Mouse (Mus musculus): Measurements from ENCODE around the gene Tspan9. TPM values are rescaled to one million over a fixed set of nuclear protein-coding genes. Genes with fewer than 3 reads are reported as not detected.

The Tspan9 gene
- total RNA-seq, 2 experiments from 2014 or later, result 43.7 to 57.9 TPM

- DNase-seq (ENCODE audit: low spot score in 2 of 2), result no peak
Measured at GRCm38 (mm10) chr6:128107698-128108097, 35.7 kb downstream of the Tspan9 start.

DNA sequence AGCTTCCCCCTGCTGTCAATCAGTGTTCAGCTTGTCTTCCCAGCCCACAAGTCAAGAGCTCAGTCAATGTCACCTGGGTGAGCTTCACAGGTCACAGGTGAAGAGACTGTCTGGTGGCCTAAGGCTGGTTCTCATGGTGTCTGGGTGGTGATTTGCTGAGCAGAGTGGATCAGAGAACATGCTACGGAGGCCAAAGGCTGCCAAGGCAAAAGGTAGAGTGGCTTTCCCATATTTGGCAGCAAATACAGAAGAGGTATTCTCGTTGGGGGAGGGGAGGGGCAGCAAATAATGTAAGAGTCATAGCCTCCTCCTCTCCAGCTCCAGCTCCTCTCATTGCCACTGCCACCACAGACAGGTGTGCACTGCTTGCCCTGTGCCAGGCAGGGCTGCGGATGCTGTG lies 37.2 kb downstream of the Tspan9 start:
- no peak for DNase-seq (ENCODE audit: low spot score in 2 of 2)

DNA sequence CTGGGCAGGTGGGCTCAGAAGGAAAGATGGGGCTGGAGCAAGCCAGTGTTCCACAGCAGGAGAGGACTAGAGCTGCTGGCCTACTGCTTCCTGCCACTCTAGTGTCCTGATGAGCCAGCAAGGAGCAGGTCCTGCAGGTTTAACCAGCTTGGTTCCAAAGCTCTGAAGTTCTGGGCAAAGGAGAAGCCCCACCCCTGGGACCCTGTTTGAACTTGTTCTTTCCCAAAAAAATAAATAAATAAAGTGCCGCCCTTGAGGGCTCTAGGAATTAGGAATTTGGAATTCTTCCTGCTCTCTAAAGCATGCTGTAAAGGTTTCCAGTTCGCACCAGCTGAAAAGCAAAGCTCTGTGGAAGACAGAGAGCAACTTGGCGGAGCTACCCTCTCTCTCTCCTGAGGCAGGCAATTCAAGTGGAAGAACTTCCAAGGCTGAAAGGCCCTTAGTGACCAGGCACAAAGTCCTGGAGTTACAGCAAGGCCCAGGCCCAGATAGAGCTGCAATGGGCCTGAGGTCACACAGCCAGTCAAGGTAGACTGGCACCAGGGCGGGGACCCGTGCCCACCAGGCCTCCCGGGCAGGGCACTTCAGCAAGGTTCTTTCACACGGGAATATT lies 38.6 kb downstream of the Tspan9 start:
- no peak for DNase-seq (ENCODE audit: low spot score in 2 of 2)

DNA sequence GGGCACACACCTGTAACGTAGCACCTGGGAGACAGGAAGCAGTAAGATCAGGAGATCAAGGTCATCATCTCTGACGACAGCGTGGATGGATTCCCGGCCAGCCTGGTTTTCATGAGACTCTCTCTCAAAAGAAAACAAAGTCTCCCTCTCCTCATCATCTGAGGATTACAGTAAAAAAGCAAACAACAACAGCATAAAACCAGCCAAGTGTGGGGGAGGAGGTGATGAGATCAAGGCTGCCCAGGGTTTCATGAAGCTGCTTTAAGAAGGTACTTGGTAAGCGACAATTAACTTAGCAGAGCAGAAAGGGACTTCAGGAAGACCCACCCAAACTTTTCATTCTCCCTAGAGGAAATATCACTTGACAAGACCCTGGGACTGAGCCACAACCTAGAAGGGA lies 39.5 kb downstream of the Tspan9 start:
- DNase-seq (ENCODE audit: low spot score in 2 of 2), result no peak

DNA sequence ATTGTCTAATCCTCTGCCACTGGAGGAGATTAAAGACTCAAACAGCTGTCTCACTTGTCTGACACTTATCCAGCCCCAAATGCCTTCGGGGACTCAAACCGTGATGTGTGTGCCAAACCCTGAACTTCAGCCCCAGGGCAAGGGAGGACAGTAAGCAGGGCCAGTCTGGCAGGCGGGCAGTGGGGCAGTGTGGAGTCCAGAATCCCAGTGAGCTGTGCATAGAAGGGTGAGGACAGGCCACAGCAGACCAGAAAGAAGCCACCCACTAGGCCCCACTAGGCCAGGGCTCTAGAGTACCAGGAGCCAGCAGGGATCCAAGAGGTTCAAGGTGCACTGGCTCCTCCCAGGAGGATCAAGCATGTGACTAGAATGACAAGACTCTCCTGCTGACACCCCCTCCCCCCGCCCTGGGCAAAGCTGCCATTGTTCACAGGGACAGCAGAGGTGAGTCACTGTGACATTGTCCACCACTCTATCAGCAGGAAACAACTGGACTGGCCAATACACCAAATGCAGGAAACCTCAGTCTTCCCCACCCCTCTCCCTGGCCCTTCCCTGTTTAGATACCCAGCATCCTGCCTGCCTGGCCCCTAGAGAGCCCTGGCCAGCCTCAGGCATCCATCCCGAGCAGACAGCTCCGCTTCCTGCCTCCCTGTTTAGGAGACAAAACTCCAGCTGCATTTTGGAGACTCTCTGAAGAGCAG lies 40.9 kb downstream of the Tspan9 start:
- peak in 1 of 2 experiments; percentile 43 for DNase-seq (ENCODE audit: low spot score in 2 of 2)

GRCm38 (mm10) chr6:128099871-128100270 lies 43.5 kb downstream of the Tspan9 start:
- DNase-seq (ENCODE audit: low spot score in 2 of 2), result no peak

GRCm38 (mm10) chr6:128099190-128099589 lies 44.2 kb downstream of the Tspan9 start:
- no peak for DNase-seq (ENCODE audit: low spot score in 2 of 2)

DNA sequence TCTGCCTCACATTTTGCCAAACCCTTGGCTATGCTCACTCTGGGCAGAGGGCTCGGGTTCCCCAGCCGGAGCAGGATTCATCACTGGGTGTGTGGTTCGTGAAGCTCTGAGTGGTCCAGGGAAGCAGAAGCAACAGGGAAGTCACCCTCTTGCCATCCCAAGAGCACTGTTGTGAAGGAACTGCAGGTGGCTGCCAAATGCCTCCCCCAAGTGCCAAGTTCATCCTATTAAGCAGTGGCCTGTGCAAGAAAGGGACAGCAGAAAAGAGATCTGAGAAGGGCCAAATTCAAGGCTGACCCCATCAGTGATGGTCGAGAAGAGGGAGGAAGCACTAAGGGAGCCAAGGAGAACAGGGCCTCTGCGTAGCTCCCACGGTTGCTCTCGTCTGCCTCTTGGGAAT lies 46.9 kb downstream of the Tspan9 start:
- no peak for DNase-seq (ENCODE audit: low spot score in 2 of 2)

DNA sequence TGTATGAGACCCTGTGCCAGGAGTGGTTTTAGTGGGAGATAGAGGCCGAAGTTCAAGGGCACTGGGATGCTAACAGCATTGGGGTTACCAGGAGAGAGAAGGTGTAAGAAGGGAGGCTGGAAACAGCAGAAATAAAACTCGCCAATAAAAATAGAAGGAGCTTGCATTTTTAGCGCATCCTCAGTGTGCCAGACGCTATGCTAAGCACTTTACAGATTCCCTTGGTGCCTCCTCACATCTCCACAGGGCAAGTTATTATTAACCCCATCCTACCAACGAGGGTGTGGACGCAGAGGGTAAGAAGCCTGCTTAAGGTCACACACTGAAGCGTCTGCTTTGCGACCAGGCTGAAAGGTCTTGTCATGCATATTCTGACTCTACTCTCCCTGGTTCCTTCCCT lies 47.5 kb downstream of the Tspan9 start:
- no peak for DNase-seq (ENCODE audit: low spot score in 2 of 2)

DNA sequence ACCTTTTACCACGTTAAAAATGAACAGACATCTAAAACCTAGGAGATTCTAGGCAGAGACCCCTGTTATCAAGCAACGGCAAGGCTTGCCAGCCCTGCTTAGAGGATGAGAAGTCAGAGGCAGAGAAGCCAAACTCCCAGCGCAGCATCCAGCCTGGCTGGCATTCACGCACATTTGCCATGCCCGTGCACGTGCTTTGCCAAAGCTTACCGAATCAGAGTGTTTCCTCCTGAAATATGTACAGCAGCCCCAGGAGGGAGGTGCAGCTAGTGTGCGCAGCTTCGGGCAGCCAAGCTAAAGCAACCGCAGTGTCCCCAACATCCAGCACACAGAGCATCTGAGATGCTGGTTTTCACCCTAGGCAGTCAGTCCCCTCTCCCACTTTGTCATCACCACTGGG lies 48.3 kb downstream of the Tspan9 start:
- DNase-seq (ENCODE audit: low spot score in 2 of 2), result no peak

- no peak for DNase-seq (ENCODE audit: low spot score in 2 of 2)
Measured at GRCm38 (mm10) chr6:128093856-128094628, 49.4 kb downstream of the Tspan9 start.

- no peak for DNase-seq (ENCODE audit: low spot score in 2 of 2)
Measured at GRCm38 (mm10) chr6:128092621-128093020, 50.8 kb downstream of the Tspan9 start.

GRCm38 (mm10) chr6:128091833-128092166 lies 51.6 kb downstream of the Tspan9 start:
- no peak for DNase-seq (ENCODE audit: low spot score in 2 of 2)

DNA sequence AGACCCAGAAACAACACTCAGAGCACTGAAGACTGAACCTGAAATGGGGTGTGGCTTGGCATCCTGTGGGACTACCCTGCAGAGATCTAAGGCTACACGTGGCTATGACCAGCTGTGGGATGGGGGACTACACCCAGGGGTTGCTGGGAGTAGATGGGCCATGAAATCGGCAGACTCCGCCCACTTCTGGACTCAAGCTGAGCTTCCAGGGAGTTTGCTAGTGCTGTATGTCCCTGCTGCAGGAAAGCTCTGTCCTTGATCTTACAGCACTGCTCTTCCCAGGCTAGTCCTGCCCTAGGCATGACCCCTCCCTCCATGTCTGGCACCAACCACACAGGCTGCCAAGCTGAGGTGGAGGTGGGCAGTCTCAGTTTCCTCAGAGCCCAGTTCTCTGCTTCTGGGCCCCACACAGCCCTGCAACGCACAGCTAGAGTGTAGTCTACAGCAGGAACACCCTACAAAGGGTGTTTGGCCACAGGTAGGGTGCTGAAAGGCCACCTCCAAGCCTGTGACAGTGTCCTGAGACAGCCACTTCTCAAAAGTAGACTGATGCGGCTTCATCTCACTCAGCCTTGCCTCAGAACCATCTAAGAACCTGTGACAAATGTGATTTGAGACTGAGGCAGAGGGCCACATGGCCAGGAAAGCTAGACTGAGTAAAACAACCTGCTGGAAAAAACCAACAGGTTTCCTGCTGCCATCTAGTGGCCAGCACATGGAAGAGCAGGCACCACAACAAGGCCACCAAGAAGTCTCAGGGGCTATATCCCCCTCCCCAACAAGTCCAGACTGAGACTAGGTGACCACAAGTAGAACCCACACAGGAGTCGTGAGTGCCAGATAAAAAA lies 52.2 kb downstream of the Tspan9 start:
- DNase-seq (ENCODE audit: low spot score in 2 of 2), result peak; percentile 50 to 59

GRCm38 (mm10) chr6:128089770-128090702 lies 53.4 kb downstream of the Tspan9 start:
- no peak for DNase-seq (ENCODE audit: low spot score in 2 of 2)

GRCm38 (mm10) chr6:128088746-128089523 lies 54.5 kb downstream of the Tspan9 start:
- no peak for DNase-seq (ENCODE audit: low spot score in 2 of 2)

DNA sequence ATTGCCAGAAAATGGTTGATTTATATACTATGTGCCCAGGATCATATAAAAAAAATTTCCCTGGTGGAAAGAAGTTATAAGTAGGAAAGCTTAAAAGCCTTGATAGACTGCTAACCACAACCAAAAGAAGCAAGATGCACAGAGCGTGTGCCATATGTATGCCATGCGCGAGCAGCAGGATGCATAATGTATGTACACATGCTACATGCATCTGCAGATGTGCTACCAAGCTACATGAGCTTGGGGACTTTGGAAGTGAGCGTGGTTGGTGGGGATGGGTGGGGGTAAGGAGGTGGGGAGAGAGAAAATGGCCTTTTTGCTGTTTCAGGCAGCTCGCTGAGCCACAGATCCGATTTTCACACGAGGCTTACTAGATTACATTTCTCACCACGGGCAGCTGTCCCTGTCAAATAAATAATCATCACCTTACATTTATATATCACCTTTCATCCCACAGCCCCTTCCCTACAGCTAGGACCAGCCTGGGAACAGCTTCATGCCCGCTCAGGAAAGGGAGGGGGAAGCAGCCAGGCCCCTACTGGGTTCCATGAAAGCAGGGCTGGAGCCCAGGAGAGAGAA lies 57.8 kb downstream of the Tspan9 start:
- DNase-seq (ENCODE audit: low spot score in 2 of 2), result no peak

- DNase-seq (ENCODE audit: low spot score in 2 of 2), result no peak
Measured at GRCm38 (mm10) chr6:128083305-128083704, 60.1 kb downstream of the Tspan9 start.

DNA sequence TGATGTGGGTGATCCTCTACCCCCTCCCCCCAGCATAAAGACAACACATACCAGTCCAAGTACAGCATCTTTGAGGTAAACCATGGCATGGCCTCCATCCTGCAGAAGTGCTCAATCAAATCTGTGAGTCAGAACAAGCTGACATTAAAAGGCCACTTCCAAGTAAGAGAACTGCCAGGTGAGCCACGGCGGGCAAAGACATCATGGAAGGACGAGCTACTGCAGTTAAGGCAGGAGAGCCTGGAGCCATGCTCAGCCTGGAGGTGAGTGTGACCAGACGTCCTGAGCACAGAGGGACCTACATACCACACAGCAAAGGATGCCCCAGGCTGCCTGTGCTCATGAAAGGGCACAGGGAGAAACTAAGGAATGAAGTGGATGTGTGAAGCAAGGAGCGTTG lies 61.6 kb downstream of the Tspan9 start:
- no peak for DNase-seq (ENCODE audit: low spot score in 2 of 2)

All from adrenal gland, adult 18-20 months (tissue).